Mouse (Mus musculus) liver, embryonic 14.5 days (tissue): ENCODE data around the gene Cyp17a1.

Experiments used
- CTCF ChIP-seq: IDR thresholded peaks from 2 replicates; pipeline ENCODE4 v1.5.1; 2016; ENCODE audit warnings: antibody characterized with exemption, low read depth, control low read depth
- EP300 ChIP-seq: IDR thresholded peaks from 2 replicates; pipeline ENCODE4 v1.6.1; 2016; ENCODE audit warnings: antibody characterized with exemption, low read depth

DNA sequence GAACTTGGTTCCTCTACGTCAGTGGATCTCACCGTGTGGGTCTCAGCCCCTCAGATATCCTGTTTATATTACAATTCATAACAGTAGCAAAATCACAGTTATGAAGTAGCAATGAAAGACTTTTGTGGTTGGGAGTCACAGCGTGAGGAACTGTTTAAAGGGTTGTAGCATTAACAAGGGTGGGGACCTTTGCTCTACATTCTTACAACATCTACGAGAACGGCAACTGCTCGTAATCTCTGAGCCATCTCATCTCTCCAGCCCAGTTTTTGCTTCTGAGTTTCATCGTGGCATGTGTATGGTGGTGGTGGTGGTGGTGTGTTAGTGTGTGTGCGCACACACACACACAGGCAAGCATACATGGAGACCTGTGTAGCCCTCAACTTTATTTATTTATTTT, 41.3 kb upstream of the Cyp17a1 start:
- TF ChIP-seq EP300 (no peak), CTCF (no peak)
